Mouse (Mus musculus) kidney, adult 2 months (tissue): Measurements from ENCODE around the gene Spatc1l. TPM values are rescaled to one million over a fixed set of nuclear protein-coding genes. Genes with fewer than 3 reads are reported as not detected.

Experiments used
- DNase-seq: peaks from one replicate; pipeline ENCODE4 v3.0.0; 2021
- H3K27ac ChIP-seq: fragments of 200-500 bp; 2 replicates; pipeline ENCODE4 v1.5.1; 2012; ENCODE audit warnings: low read depth, low read length, control low read depth, inconsistent platforms; ENCODE audit not compliant: insufficient read depth
- H3K27me3 ChIP-seq: fragments of 200-500 bp; replicated peaks from 2 replicates; pipeline ENCODE4 v1.6.1; 2012; ENCODE audit warnings: mild to moderate bottlenecking, moderate library complexity, low read length, inconsistent platforms; ENCODE audit not compliant: control insufficient read depth, insufficient read depth
- H3K36me3 ChIP-seq: fragments of 200-500 bp; 2 replicates; pipeline ENCODE4 v1.6.1; 2012; ENCODE audit warnings: mild to moderate bottlenecking, moderate library complexity, low read length, inconsistent platforms; ENCODE audit not compliant: control insufficient read depth, insufficient read depth
- H3K4me1 ChIP-seq: fragments of 200-500 bp; 2 replicates; pipeline ENCODE4 v1.6.1; 2011; ENCODE audit warnings: low read length; ENCODE audit not compliant: control insufficient read depth, insufficient read depth
- H3K4me3 ChIP-seq: fragments of 200-500 bp; 2 replicates; pipeline ENCODE4 v1.5.1; 2011; ENCODE audit warnings: mild to moderate bottlenecking, low read depth, low read length, control low read depth; ENCODE audit not compliant: insufficient read depth
- CTCF ChIP-seq: fragments of 200-500 bp; conservative IDR thresholded peaks from 2 replicates; pipeline ENCODE4 v1.5.1; 2011; ENCODE audit warnings: low read depth, mild to moderate bottlenecking, control low read depth, low read length, moderate library complexity, mixed read lengths; ENCODE audit not compliant: insufficient read depth, insufficient read length
- POLR2A ChIP-seq: fragments of 200-500 bp; IDR thresholded peaks from one replicate; pipeline ENCODE4 v1.6.1; 2011; ENCODE audit warnings: low read depth, low read length, control low read depth
- WGBS: fragments of 180-500 bp; shearing (Covaris S2); methylation state at CpG from one replicate; pipeline ENCODE4 v1.1.7; 2018; 5-methylcytosine and 5-hydroxymethylcytosine counted together
- polyA plus RNA-seq: library from polyadenylated mRNA; depleted of rRNA; stranded (reverse); fragments of >200 nt; gene quantifications from 2 replicates; pipeline ENCODE4 v1.2.3, GENCODE M21; 2012

Spatc1l gene
- polyA plus RNA-seq, 1 experiment: 0.14 TPM

- DNase-seq: no peak
- WGBS: 94% methylated on average over 11 of the region's 11 CpGs
- Histone ChIP-seq H3K36me3 (no peaks in the 10 kb centered on the region; the same call in 1 of the 2 replicates), H3K27me3 (no peaks in the 10 kb centered on the region), H3K27ac (no peak overlapping the region), H3K4me3 (no peak overlapping the region), H3K4me1 (no peaks in the 10 kb centered on the region)
- TF ChIP-seq POLR2A (no peak), CTCF (no peak)
These were observed 20.6 kb upstream of the Spatc1l start for GRCm38 (mm10) chr10:76541336-76542085.

- Histone ChIP-seq H3K4me3 (no peak overlapping the region), H3K4me1 (no peaks in the 10 kb centered on the region), H3K27me3 (no peaks in the 10 kb centered on the region), H3K36me3 (no peaks in the 10 kb centered on the region; the same call in 1 of the 2 replicates), H3K27ac (no peak overlapping the region)
- no peak for TF ChIP-seq POLR2A
- no peak for TF ChIP-seq CTCF
- DNase-seq: no peak
- WGBS: 89% methylated on average over 10 of the region's 10 CpGs
These were observed 19.3 kb upstream of the Spatc1l start for GRCm38 (mm10) chr10:76542636-76543375.

- Histone ChIP-seq H3K27me3 (no peaks in the 10 kb centered on the region), H3K36me3 (no peaks in the 10 kb centered on the region), H3K4me1 (no peaks in the 10 kb centered on the region), H3K27ac (no peak overlapping the region), H3K4me3 (no peak overlapping the region)
- peak; percentile 42 for DNase-seq
- TF ChIP-seq CTCF: no peak
- TF ChIP-seq POLR2A: no peak
- WGBS: 35% methylated on average over 8 of the region's 8 CpGs
These were observed 15.5 kb upstream of the Spatc1l start for GRCm38 (mm10) chr10:76546566-76546965.

- TF ChIP-seq CTCF (no peak), POLR2A (no peak)
- Histone ChIP-seq H3K36me3 (no peaks in the 10 kb centered on the region), H3K27me3 (no peaks in the 10 kb centered on the region), H3K27ac (no peak overlapping the region), H3K4me3 (no peak overlapping the region), H3K4me1 (no peaks in the 10 kb centered on the region)
- DNase-seq: no peak
- WGBS: 82% methylated on average over 8 of the region's 8 CpGs
These were observed 13.9 kb upstream of the Spatc1l start for GRCm38 (mm10) chr10:76548218-76548617.

- 90% methylated on average over 5 of the region's 5 CpGs for WGBS
These were observed 11.6 kb upstream of the Spatc1l start for GRCm38 (mm10) chr10:76550458-76550857.

GRCm38 (mm10) chr10:76551556-76551955 is 10.5 kb upstream of the Spatc1l start:
- TF ChIP-seq POLR2A: no peak
- TF ChIP-seq CTCF: no peak
- WGBS: 81% methylated on average over 3 of the region's 3 CpGs
- no peak for DNase-seq
- Histone ChIP-seq H3K4me1 (no peaks in the 10 kb centered on the region), H3K27me3 (no peaks in the 10 kb centered on the region), H3K4me3 (no peak overlapping the region), H3K27ac (no peak overlapping the region), H3K36me3 (no peaks in the 10 kb centered on the region)

More at GRCm38 (mm10) chr10:76550458-76550857, 11.6 kb upstream of the Spatc1l start:
- H3K4me3 ChIP-seq: no peak overlapping the region
- no peak overlapping the region for H3K27ac ChIP-seq
- H3K4me1 ChIP-seq: no peaks in the 10 kb centered on the region
- H3K27me3 ChIP-seq: no peaks in the 10 kb centered on the region
- H3K36me3 ChIP-seq: no peaks in the 10 kb centered on the region
- no peak for TF ChIP-seq POLR2A
- TF ChIP-seq CTCF: peak; percentile 52
- DNase-seq: peak; percentile 17

GRCm38 (mm10) chr10:76554061-76554460 is 8.0 kb upstream of the Spatc1l start:
- no peak for TF ChIP-seq CTCF
- TF ChIP-seq POLR2A: no peak
- Histone ChIP-seq H3K27me3 (no peaks in the 10 kb centered on the region), H3K27ac (no peak overlapping the region), H3K4me3 (no peak overlapping the region), H3K4me1 (no peaks in the 10 kb centered on the region), H3K36me3 (no peaks in the 10 kb centered on the region)
- DNase-seq: no peak
- 91% methylated on average over 5 of the region's 5 CpGs for WGBS
